Mouse (Mus musculus): ENCODE measurements around the gene Ptbp3. TPM values are rescaled to one million over a fixed set of nuclear protein-coding genes. Genes with fewer than 3 reads are reported as not detected.
A peak's percentile ranks its signal among the peaks of the same experiment; 100 is the strongest.

Gene Ptbp3
- total RNA-seq, 2 experiments from 2014 or later: 28.1 to 32.0 TPM

- no peak for DNase-seq (ENCODE audit: low spot score in 2 of 2)
- intact Hi-C loops (cut with DNase I): no loop called here
Observed at GRCm38 (mm10) chr4:59445516-59445915, 103.6 kb downstream of the Ptbp3 start.

- no peak for DNase-seq (ENCODE audit: low spot score in 2 of 2)
- intact Hi-C loops (cut with DNase I): no loop called here
Observed at GRCm38 (mm10) chr4:59444994-59445393, 104.2 kb downstream of the Ptbp3 start.

GRCm38 (mm10) chr4:59444085-59444484 lies 105.1 kb downstream of the Ptbp3 start:
- intact Hi-C loops (cut with DNase I): no loop called here

GRCm38 (mm10) chr4:59441265-59441664 lies 107.9 kb downstream of the Ptbp3 start:
- intact Hi-C loops (cut with DNase I): no loop called here

More at GRCm38 (mm10) chr4:59444085-59444484, 105.1 kb downstream of the Ptbp3 start:
- DNase-seq (ENCODE audit: low spot score in 2 of 2): no peak

GRCm38 (mm10) chr4:59439960-59440359 lies 109.2 kb downstream of the Ptbp3 start:
- DNase-seq (ENCODE audit: low spot score in 2 of 2): no peak
- intact Hi-C loops (cut with DNase I): loop anchor here (2.0 kb wide), 1 partner anchor 51 kb away; no protein-coding TSS in a partner anchor

More at GRCm38 (mm10) chr4:59441265-59441664, 107.9 kb downstream of the Ptbp3 start:
- no peak for DNase-seq (ENCODE audit: low spot score in 2 of 2)

DNA sequence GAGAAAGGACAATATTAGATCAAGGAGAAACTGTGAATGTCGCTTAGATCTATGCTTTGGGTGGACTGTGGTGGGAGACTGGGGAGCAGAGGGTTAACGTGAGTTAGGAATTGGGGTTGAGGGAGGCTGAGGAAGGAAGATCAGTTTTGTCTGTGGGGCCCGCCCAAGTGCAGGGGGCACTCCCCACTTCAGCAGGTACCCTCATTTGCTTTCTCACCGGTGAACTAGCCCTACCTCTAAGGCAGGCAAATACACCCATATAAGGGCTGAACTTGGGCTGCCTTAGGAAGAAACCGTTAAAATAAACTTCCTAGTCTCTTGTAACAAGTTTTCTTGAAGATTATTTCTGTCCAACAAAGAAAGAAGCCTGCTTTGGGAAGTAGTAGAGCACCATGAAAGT lies 110.1 kb downstream of the Ptbp3 start:
- intact Hi-C loops (cut with DNase I): loop anchor here (2.0 kb wide), 1 partner anchor 50 kb away; no protein-coding TSS in a partner anchor

GRCm38 (mm10) chr4:59437990-59438854 lies 110.9 kb downstream of the Ptbp3 start, which contains the start of gene Susd1:
TSS of gene Susd1 (minus strand) at chr4:59438633.
- intact Hi-C loops (cut with DNase I): loop anchor here (2.0 kb wide), 1 partner anchor 49 kb away; no protein-coding TSS in a partner anchor

More for the DNA sequence above, 110.1 kb downstream of the Ptbp3 start:
- DNase-seq (ENCODE audit: low spot score in 2 of 2): no peak

DNA sequence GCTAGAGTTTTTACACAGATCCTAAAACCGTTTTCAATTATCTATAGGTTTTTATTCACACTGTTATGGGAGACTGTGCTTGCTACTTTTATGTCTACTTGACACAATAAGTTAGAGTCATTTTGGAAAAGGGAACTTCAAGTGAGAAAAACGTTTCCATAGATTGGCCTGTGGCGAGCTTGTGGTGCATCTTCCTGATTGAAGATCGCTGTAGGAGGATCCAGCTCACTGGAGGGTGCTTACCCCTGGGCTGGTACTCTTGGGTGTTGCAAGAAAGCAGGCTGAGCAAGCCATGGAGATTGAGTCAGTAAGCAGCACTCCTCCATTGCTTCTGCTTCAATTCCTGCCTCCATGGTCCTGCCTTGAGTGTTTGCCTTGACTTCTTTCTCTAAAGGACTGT lies 113.2 kb downstream of the Ptbp3 start:
- intact Hi-C loops (cut with DNase I): no loop called here

More at GRCm38 (mm10) chr4:59437990-59438854, 110.9 kb downstream of the Ptbp3 start, which contains the start of gene Susd1:
- DNase-seq (ENCODE audit: low spot score in 2 of 2): peak; percentile 50 to 63

GRCm38 (mm10) chr4:59434039-59434438 lies 115.1 kb downstream of the Ptbp3 start:
- DNase-seq (ENCODE audit: low spot score in 2 of 2): no peak
- intact Hi-C loops (cut with DNase I): no loop called here

More for the DNA sequence above, 113.2 kb downstream of the Ptbp3 start:
- DNase-seq (ENCODE audit: low spot score in 2 of 2): no peak

DNA sequence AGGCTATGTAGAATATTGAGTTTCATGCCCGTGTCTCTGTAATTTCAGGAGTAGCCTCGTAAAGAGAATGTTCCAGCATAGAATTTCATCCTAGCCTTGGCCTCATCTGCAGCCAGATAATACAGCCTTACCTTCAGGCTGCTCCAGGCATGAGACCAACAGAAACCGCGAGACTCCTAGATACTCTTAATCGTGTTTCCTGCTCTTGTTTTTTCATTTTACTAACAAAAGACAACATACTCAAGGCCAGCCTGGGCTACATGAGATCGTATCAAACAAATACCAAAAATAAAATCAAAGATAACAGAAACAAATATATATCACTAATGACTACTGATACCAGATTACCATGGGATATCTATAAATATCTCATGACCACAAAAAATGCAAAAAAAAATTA lies 120.0 kb downstream of the Ptbp3 start:
- no peak for DNase-seq (ENCODE audit: low spot score in 2 of 2)
- intact Hi-C loops (cut with DNase I): no loop called here

GRCm38 (mm10) chr4:59426429-59426828 lies 122.7 kb downstream of the Ptbp3 start:
- no peak for DNase-seq (ENCODE audit: low spot score in 2 of 2)
- intact Hi-C loops (cut with DNase I): no loop called here

DNA sequence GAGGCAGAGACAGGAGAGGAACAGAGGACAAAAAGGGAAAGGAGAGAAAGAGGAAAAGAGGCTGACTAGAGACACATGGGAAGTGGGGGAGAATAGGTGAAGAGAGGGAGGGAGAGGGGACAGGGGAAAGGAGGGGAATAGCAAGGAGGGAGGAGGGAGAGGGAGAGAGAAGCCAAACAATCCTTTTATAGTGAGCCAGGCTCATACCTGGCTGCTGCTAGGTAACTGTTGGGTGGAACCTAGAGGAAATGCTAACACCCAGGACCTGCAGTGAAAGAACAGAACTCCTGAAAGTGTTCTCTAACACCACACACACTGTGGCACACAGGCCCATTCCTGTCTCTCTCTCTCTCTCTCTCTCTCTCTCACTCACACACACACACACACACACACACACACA lies 126.4 kb downstream of the Ptbp3 start:
- intact Hi-C loops (cut with DNase I): no loop called here
- DNase-seq (ENCODE audit: low spot score in 2 of 2): no peak

- DNase-seq (ENCODE audit: low spot score in 2 of 2): no peak
Observed at GRCm38 (mm10) chr4:59422025-59422783, 127.0 kb downstream of the Ptbp3 start.

More at GRCm38 (mm10) chr4:59422025-59422783, 127.0 kb downstream of the Ptbp3 start:
- intact Hi-C loops (cut with DNase I): no loop called here

Other genes starting within 250 kb of the Ptbp3 start
- 1 to 10 TPM; 7.0 to 9.1 TPM for gene Susd1, start 110.7 kb downstream of the Ptbp3 start, total RNA-seq (2021)
- gene Hsdl2, start 32.2 kb upstream of the Ptbp3 start, total RNA-seq (2021): 10 to 100 TPM; 24.9 to 25.8 TPM
- gene E130308A19Rik, start 76.8 kb upstream of the Ptbp3 start, total RNA-seq (2021): 10 to 100 TPM; 10.9 to 13.1 TPM